Comparison of ENCODE assay signal across 10 mouse cellular contexts in the genomic region with DNA sequence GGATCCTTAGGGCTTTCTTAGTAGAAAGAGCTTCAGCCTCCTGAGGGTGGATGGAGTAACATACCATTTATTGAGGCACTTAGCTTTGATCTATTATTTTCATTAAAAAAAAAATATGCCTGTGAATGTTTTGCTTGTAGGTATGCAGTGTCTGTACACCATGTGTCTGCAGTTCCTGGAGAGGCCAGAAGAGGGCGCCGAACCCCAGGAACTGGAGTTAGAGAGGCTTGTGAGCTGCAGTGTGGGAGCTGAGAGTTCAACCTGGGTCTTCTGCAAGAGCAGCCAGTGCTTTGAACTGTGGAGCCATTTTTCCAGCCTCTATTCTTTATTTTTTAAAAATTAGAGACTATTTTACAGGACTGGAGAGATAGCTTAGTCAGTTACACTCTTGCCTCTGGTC.
DNase-seq lines count a peak whose midpoint lies in the region; ATAC-seq and TF ChIP-seq lines count a peak whose summit lies in the region.
"Had no signal": no experiment of that assay in that cellular context is flagged by ENCODE, and none has a peak within 500 bp of the region (broad histone marks: within the 10 kb centered on the region; RNA-seq: fewer than 3 reads in every experiment).

No protein-coding gene starts in this region.

- no peak for TF ChIP-seq EP300 in stomach, postnatal 0 days (optimal IDR thresholded peaks at IDR 0.05)

- no peak overlapping the region for H3K9ac ChIP-seq in intestine, postnatal 0 days (ENCODE audit: low read depth, low read length)
- no peak overlapping the region for H3K9ac ChIP-seq in intestine, embryonic 16.5 days (ENCODE audit: low read depth, low read length)
- H3K9ac ChIP-seq in stomach, postnatal 0 days (ENCODE audit: low read length) = no peak overlapping the region
- H3K9ac ChIP-seq: heart, embryonic 15.5 days; neural tube, embryonic 15.5 days had no signal

- no peak for ATAC-seq in intestine, postnatal 0 days
- ATAC-seq in intestine, embryonic 16.5 days = no peak
- ATAC-seq in stomach, postnatal 0 days (ENCODE audit: low FRiP score, low TSS enrichment) = no peak

- H3K4me3 ChIP-seq in intestine, postnatal 0 days (ENCODE audit: low read depth, low read length) = no peak overlapping the region
- H3K4me3 ChIP-seq in intestine, embryonic 16.5 days (ENCODE audit: low read length) = no peak overlapping the region
- no peak overlapping the region for H3K4me3 ChIP-seq in stomach, postnatal 0 days (ENCODE audit: low read depth, low read length)
- H3K4me3 ChIP-seq: heart, embryonic 15.5 days; neural tube, embryonic 15.5 days had no signal

- H3K4me1 ChIP-seq in intestine, postnatal 0 days (replicated peaks; ENCODE audit: control insufficient read depth, insufficient read depth, low read length) = no peaks in the 10 kb centered on the region
- H3K4me1 ChIP-seq in intestine, embryonic 16.5 days (ENCODE audit: control insufficient read depth, insufficient read depth, low read length) = no peaks in the 10 kb centered on the region
- no peaks in the 10 kb centered on the region for H3K4me1 ChIP-seq in stomach, postnatal 0 days (replicated peaks; ENCODE audit: control insufficient read depth, insufficient read depth)
- H3K4me1 ChIP-seq: heart, embryonic 15.5 days; neural tube, embryonic 15.5 days had no signal

- WGBS in intestine, postnatal 0 days = 63% methylated on average over 2 of the region's 2 CpGs
- 63% methylated on average over 2 of the region's 2 CpGs for WGBS in intestine, embryonic 16.5 days
- WGBS in stomach, postnatal 0 days = 50% methylated on average over 2 of the region's 2 CpGs

- H3K4me2 ChIP-seq in intestine, postnatal 0 days (replicated peaks; ENCODE audit: low read depth) = no peak overlapping the region
- H3K4me2 ChIP-seq in intestine, embryonic 16.5 days (ENCODE audit: low read depth, low read length) = no peak overlapping the region
- H3K4me2 ChIP-seq in stomach, postnatal 0 days (replicated peaks; ENCODE audit: low read depth) = no peak overlapping the region
- H3K4me2 ChIP-seq: heart, embryonic 15.5 days; neural tube, embryonic 15.5 days had no signal

- no peak overlapping the region for H3K27ac ChIP-seq in intestine, postnatal 0 days (ENCODE audit: low read depth, low read length)
- no peak overlapping the region for H3K27ac ChIP-seq in intestine, embryonic 16.5 days (ENCODE audit: low read length)
- H3K27ac ChIP-seq in stomach, postnatal 0 days (replicated peaks) = no peak overlapping the region
- H3K27ac ChIP-seq: heart, embryonic 15.5 days; neural tube, embryonic 15.5 days had no signal

- 0 out of 2 replicates have a peak, but pooled peaks cover 4% of the 10 kb centered on the region for H3K9me3 ChIP-seq in intestine, postnatal 0 days (ENCODE audit: control insufficient read depth)
- no peaks in the 10 kb centered on the region; the same call in 1 of the 2 replicates for H3K9me3 ChIP-seq in intestine, embryonic 16.5 days (ENCODE audit: control insufficient read depth, low read length)
- no peaks in the 10 kb centered on the region for H3K9me3 ChIP-seq in stomach, postnatal 0 days (ENCODE audit: control insufficient read depth, low read length)
- H3K9me3 ChIP-seq: neural tube, embryonic 15.5 days had no signal

- peak; percentile 20 for DNase-seq in CD4-positive helper T cell, adult 2 months (ENCODE audit: low read depth, low spot score)
- DNase-seq in ZHBTc4 (ENCODE audit: low read depth, low spot score) = peak; percentile 86
- DNase-seq in stomach, postnatal 0 days (ENCODE audit: low spot score) = no peak
- no peak for DNase-seq in embryo, embryonic 10.5 days (ENCODE audit: low spot score)
- no peak for DNase-seq in cerebellum, postnatal 36 days
- no peak for DNase-seq in gastrocnemius, adult 18-20 months (ENCODE audit: low spot score)

- H3K36me3 ChIP-seq in intestine, postnatal 0 days (ENCODE audit: control insufficient read depth, insufficient read depth) = no peaks in the 10 kb centered on the region
- no peaks in the 10 kb centered on the region for H3K36me3 ChIP-seq in intestine, embryonic 16.5 days (ENCODE audit: control insufficient read depth, insufficient read depth, low read length)
- no peaks in the 10 kb centered on the region for H3K36me3 ChIP-seq in stomach, postnatal 0 days (ENCODE audit: control insufficient read depth, insufficient read depth, low read length)
- H3K36me3 ChIP-seq: heart, embryonic 15.5 days; neural tube, embryonic 15.5 days had no signal

- no peaks in the 10 kb centered on the region for H3K27me3 ChIP-seq in intestine, postnatal 0 days (replicated peaks; ENCODE audit: control insufficient read depth, insufficient read depth, low read length)
- no peaks in the 10 kb centered on the region for H3K27me3 ChIP-seq in intestine, embryonic 16.5 days (replicated peaks; ENCODE audit: control insufficient read depth, insufficient read depth, low read length)
- no peaks in the 10 kb centered on the region for H3K27me3 ChIP-seq in stomach, postnatal 0 days (ENCODE audit: control insufficient read depth, insufficient read depth, low read length)

- TF ChIP-seq CTCF in intestine, postnatal 0 days (IDR thresholded peaks at IDR 0.05; ENCODE audit: low read depth) = peak; percentile 47
- TF ChIP-seq CTCF in stomach, postnatal 0 days (IDR thresholded peaks at IDR 0.05; ENCODE audit: low read depth) = peak; percentile 50

Comparison
In these comparisons a context has a peak if more than half of its experiments do, and no peak if none do; other contexts are left out.
1. DNase-seq: peak in CD4-positive helper T cell, adult 2 months (single experiment) and ZHBTc4 (single experiment); none in stomach, postnatal 0 days (single experiment), embryo, embryonic 10.5 days (single experiment), cerebellum, postnatal 36 days (0 of 2) and gastrocnemius, adult 18-20 months (single experiment).